Mouse (Mus musculus) embryo, embryonic 10.5 days (tissue): ENCODE measurements at regions not wholly inside any gene's neighbourhood (a gene's known extent, or its start where the extent isn't known, plus 50 kb on each side); places are given as distances from the start of the nearest gene placed in this dataset.
A peak's percentile ranks its signal among the peaks of the same experiment; 100 is the strongest.

Experiments
- DNase-seq: peaks from one replicate; pipeline ENCODE4 v3.0.0-alpha.2; 2015; ENCODE audit warnings: low spot score

DNA sequence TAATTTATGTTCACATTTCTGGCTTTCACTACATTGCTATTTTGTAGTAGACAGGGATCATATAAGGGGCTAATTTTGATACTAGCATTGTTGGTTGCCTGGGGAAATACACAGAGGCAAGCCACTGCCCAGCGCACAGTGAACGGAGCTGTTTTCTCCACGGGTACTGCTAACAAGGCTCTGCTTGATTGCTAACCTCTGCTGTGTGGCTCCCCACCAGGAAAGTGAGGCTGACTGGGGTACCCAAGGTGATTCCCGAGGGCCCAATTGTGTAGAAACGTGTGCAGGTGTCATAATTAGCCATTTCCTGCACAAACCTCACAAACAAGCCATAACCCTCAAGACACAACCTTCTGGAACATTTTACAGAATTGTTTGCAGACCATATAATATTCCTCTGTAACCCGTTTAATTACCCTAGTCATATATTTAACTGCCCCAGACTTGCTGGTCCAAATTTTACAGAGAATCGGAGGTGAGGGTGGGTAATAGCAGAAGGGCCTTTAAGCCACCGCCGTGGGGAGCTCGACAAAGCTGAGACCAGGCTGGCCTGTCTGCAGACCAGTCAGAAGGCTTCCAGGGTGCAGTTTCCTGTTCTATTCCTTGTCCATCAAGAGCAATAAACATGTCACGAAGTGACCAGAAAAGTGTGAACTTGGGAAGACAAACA, 170.9 kb downstream of the Fam169b start:
- DNase-seq: no peak

DNA sequence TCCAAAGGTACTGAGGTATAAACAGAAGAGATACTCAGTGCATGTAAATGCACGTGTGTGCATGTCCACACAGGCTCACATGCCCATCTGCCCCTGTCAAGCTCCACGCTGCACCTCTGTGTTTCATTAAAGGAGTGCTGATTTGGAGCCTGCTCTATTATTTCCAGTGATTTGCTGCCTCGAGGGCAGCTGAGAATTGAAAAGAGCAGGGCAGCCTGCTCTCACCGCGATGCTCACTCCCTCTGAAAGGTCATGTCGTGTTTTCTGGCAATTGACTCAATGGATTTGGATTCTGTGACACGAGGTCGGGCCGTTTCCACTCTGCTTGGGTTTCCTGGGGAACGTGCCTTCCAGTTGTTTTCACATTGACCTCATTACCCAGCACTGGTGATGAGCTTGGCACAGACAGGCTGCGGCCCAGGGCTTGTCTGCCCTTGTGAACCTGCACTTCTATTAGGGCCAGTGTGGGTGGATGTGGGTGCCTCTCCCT, 167.1 kb downstream of the Fam169b start:
- DNase-seq: peak; percentile 69

DNA sequence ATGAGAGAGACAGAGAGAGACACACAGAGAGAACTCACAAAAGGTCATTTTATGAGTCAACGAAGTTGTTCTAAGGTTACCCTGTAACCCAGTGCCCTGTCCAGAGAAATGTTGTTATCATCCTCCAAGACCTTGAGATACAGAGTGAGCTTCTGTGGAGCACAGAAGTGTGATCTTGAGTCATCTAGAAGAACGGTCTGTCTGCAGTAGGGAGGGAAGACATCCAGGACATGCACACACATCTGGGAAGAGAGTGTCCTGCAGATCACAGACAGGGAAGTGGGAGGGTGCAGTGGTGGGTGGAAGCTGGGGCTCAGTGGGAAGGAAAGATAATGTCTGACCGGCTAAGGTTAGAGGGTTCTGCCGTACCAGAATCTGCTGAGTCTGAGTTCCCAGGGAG, 155.3 kb downstream of the Fam169b start:
- DNase-seq: no peak

GRCm38 (mm10) chr7:68415890-68416289, 142.3 kb downstream of the Fam169b start:
- DNase-seq: no peak

DNA sequence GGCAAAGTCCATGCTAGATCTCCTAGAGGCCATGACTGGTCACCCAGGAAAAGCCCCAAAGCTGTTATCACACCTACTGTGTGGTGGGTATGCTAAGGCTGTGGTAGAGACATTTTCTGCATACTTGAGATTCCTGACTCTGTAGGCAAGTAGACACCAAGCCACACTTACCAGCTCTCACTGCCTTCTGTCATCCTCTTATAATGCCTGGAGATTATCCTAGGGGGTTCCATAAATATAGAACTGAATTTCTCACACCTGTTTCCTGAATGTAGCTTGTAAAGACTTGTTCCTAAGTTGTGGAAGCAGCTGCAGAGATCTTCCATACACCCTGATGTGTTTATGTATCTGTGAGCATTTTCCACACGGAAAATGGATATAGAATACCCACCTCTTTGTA, 139.1 kb downstream of the Fam169b start:
- no peak for DNase-seq
